Mouse (Mus musculus) spleen, postnatal 10 days (tissue): ENCODE results near the gene Rexo5.
A peak's percentile ranks its signal among the peaks of the same experiment; 100 is the strongest.

Experiments
- DNase-seq, 2 experiments: peaks; one replicate each; pipeline ENCODE4 v3.0.0; 2021 to 2022; ENCODE audit warnings: low spot score in 2 of 2

Rexo5 gene

GRCm38 (mm10) chr7:119841820-119842449 is 48.1 kb downstream of the Rexo5 start:
- no peak for DNase-seq

GRCm38 (mm10) chr7:119845541-119845940 is 51.7 kb downstream of the Rexo5 start:
- no peak for DNase-seq

- DNase-seq = no peak
Measured at GRCm38 (mm10) chr7:119847396-119847795, 53.6 kb downstream of the Rexo5 start.

- peak; percentile 21 to 46 for DNase-seq
Measured at GRCm38 (mm10) chr7:119849096-119849495, 55.3 kb downstream of the Rexo5 start.

GRCm38 (mm10) chr7:119850737-119851136 is 56.9 kb downstream of the Rexo5 start:
- DNase-seq = no peak

GRCm38 (mm10) chr7:119852494-119852893 is 58.7 kb downstream of the Rexo5 start:
- no peak for DNase-seq

- DNase-seq = no peak
Measured at GRCm38 (mm10) chr7:119853186-119853585, 59.4 kb downstream of the Rexo5 start.

GRCm38 (mm10) chr7:119854362-119854761 is 60.6 kb downstream of the Rexo5 start:
- no peak for DNase-seq

GRCm38 (mm10) chr7:119855031-119855430 is 61.2 kb downstream of the Rexo5 start:
- no peak for DNase-seq

GRCm38 (mm10) chr7:119859476-119859875 is 65.7 kb downstream of the Rexo5 start:
- no peak for DNase-seq

GRCm38 (mm10) chr7:119860116-119860515 is 66.3 kb downstream of the Rexo5 start:
- no peak for DNase-seq

- no peak for DNase-seq
Measured at GRCm38 (mm10) chr7:119860554-119860953, 66.7 kb downstream of the Rexo5 start.

GRCm38 (mm10) chr7:119860971-119861334 is 67.1 kb downstream of the Rexo5 start:
- no peak for DNase-seq

GRCm38 (mm10) chr7:119861335-119862091 is 67.7 kb downstream of the Rexo5 start:
- DNase-seq = peak; percentile 9 to 54

- DNase-seq = no peak
Measured at GRCm38 (mm10) chr7:119862167-119862566, 68.4 kb downstream of the Rexo5 start.

GRCm38 (mm10) chr7:119864500-119864899 is 70.7 kb downstream of the Rexo5 start:
- DNase-seq = no peak

- DNase-seq = no peak
Measured at GRCm38 (mm10) chr7:119866136-119866535, 72.3 kb downstream of the Rexo5 start.

- no peak for DNase-seq
Measured at GRCm38 (mm10) chr7:119872204-119872603, 78.4 kb downstream of the Rexo5 start.

GRCm38 (mm10) chr7:119873050-119873449 is 79.2 kb downstream of the Rexo5 start:
- no peak for DNase-seq

- no peak for DNase-seq
Measured at GRCm38 (mm10) chr7:119875776-119876440, 82.1 kb downstream of the Rexo5 start.

GRCm38 (mm10) chr7:119879171-119879570 is 85.4 kb downstream of the Rexo5 start:
- DNase-seq = no peak

GRCm38 (mm10) chr7:119880345-119880744 is 86.5 kb downstream of the Rexo5 start:
- DNase-seq = no peak

GRCm38 (mm10) chr7:119881229-119881628 is 87.4 kb downstream of the Rexo5 start:
- no peak for DNase-seq
